Mouse (Mus musculus): ENCODE measurements around the gene Vmn1r214. TPM values are rescaled to one million over a fixed set of nuclear protein-coding genes. Genes with fewer than 3 reads are reported as not detected.

Vmn1r214 gene
- not detected in 2 replicates for polyA plus RNA-seq (2012; ENCODE audit: insufficient read depth, insufficient read length, missing spikeins)

DNA sequence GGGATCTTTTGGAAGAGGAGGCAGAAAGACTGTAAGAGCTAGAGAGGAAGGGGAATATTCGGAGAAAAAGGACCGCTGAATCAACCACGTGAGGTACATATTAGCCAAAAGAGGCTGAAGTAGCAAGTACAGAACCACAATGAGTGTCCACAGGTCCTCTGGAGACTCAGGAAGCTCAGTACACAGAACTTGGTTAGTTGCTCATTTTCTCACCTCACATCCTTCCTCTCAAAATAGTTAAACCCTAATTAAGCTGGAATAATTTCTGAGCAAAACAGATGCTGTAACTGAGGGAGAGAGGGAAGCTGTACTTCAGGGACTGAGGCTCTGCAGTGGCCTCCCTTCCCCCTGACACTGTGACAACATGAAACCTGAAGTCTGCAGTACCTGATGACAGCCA lies at the start of gene Vmn1r214:
Gene Vmn1r214 (plus strand): TSS at position 301 of the 400 bp plus-strand sequence.
- Histone ChIP-seq H3K4me1 (ENCODE audit: control insufficient read depth, insufficient read depth, insufficient read length, low read length) (no peaks in the 10 kb centered on the region), H3K4me3 (ENCODE audit: insufficient read depth, low read depth, low read length) (no peak within 1 kb of the TSS), H3K27ac (replicated peaks; ENCODE audit: low read depth, low read length) (no peak within 1 kb of the TSS)

DNA sequence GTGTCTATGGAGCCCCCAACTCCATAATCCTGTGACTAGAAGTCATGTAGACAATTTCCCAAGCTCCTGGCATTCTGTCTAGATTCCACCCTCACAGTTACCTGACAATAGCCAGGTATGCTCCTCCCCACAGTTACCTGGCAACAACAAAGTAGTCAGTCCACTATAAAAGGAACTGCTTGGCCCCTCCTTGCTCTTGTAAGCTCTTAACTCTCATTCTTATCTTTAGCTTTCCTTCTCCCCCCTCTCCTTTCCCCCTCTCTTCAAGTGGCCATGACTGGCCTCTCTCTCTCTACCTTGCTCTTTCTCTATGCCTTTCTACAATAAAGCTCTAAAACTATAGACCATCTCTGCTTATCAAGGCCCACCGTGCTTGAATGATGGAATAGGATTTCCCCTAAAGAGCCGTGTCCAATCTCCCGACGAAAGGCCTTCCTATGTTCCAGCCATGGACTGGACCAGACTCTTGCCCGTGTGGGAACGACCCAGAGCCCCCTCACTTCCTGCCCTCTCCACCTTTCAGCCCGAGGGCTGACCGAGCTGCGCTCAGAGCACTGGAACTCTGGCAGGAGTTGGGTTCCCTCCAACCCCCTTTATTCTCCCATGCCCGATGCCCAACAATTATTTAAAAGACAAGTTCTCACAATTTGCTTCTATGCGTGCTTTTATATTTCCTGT lies 39.9 kb upstream of the Vmn1r214 start:
- Histone ChIP-seq H3K4me1 (ENCODE audit: control insufficient read depth, insufficient read depth, insufficient read length, low read length) (no peaks in the 10 kb centered on the region), H3K4me3 (ENCODE audit: insufficient read depth, low read depth, low read length) (no peak overlapping the region), H3K27ac (replicated peaks; ENCODE audit: low read depth, low read length) (no peak overlapping the region)

DNA sequence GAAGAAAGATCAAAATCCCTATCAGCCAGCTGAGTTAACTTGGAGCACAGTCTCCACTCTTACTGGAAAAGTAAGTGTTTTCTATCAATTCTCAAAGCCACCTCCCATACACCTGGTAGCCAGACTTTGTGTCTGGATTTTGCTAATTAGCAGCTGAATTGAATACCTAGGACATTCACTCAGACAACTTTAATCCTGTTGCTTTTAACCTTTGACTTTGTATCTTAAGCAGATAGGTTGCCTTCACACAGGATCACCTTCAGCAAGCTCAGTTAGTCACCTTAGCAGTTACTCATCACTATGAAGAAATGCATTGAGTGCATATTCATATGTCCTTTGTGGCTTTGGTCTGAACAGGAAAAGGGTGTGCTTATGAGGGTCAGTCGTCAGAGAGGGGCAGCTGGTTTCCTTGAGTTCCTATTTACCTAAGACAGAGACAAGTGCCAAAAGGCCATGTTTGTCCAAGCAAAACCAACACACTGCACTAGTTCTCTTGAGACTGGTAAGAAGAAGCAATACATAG lies 38.0 kb upstream of the Vmn1r214 start:
- H3K4me3 ChIP-seq (ENCODE audit: insufficient read depth, low read depth, low read length) = no peak overlapping the region
- H3K4me1 ChIP-seq (ENCODE audit: control insufficient read depth, insufficient read depth, insufficient read length, low read length) = no peaks in the 10 kb centered on the region
- no peak overlapping the region for H3K27ac ChIP-seq (replicated peaks; ENCODE audit: low read depth, low read length)

DNA sequence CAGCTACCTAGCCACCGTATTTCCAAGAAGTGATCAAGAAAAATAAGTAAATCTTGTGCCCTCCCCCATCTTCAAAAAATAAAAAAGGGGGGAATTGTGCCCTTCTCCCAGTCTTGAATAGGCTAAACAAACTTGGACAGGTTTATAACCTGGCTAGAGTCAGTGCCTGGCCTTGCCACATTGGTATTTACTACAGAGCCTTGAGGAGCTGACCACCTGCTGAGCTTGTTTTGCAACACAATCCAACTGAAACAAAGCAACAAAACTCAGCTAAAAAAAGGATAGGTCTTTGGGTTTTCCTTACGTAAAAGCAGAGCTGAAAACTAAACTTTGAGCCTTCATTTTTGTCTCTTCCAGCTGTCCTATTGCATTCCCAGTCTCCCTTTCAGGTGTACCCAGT lies 37.5 kb upstream of the Vmn1r214 start:
- no peak overlapping the region for H3K4me3 ChIP-seq (ENCODE audit: insufficient read depth, low read depth, low read length)
- no peak overlapping the region for H3K27ac ChIP-seq (replicated peaks; ENCODE audit: low read depth, low read length)
- no peaks in the 10 kb centered on the region for H3K4me1 ChIP-seq (ENCODE audit: control insufficient read depth, insufficient read depth, insufficient read length, low read length)

DNA sequence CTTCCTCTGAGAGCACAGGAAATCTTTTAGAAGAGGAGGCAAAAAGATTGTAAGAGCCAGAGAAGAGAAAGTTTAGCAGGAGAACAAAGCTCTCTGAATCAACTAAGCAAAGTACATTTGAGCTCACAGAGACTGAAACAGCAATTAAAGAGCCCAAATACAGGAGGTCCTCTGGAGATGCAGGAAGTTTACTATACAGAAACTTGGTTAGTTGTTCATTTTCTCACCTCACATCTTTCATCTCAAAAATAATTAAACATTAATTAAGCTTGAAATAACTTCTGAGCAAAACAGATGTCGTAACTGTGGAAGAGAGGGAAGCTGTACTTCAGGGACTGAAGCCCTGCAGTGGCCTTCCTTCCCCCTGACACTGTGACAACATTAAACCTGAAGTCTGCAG lies 22.9 kb upstream of the Vmn1r214 start, which contains the start of gene Vmn1r213:
Gene Vmn1r213 (plus strand): TSS at position 301 of the 400 bp plus-strand sequence.
- no peaks in the 10 kb centered on the region for H3K4me1 ChIP-seq (ENCODE audit: control insufficient read depth, insufficient read depth, insufficient read length, low read length)
- no peak within 1 kb of the TSS for H3K4me3 ChIP-seq (ENCODE audit: insufficient read depth, low read depth, low read length)
- no peak within 1 kb of the TSS for H3K27ac ChIP-seq (replicated peaks; ENCODE audit: low read depth, low read length)

DNA sequence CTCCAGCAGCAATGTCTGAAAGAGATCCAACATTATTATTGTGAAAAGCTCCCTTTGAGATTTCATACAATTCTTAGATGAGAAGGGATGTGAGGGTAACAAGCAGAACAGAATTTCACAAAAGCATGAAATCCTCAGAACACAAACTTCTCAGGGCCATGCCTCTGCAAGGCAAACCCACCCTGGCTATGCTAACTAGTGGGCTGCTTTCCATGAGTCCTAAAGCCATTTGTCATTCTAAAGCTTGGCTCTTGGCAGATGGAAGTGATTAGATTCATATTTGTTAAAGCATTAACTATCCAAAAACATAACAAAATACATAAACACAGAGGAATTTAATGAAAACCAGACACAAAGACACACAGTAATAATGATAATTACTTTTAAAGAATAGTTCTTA lies 12.1 kb upstream of the Vmn1r214 start:
- Histone ChIP-seq H3K4me3 (ENCODE audit: insufficient read depth, low read depth, low read length) (no peak overlapping the region), H3K4me1 (ENCODE audit: control insufficient read depth, insufficient read depth, insufficient read length, low read length) (no peaks in the 10 kb centered on the region), H3K27ac (replicated peaks; ENCODE audit: low read depth, low read length) (no peak overlapping the region)

DNA sequence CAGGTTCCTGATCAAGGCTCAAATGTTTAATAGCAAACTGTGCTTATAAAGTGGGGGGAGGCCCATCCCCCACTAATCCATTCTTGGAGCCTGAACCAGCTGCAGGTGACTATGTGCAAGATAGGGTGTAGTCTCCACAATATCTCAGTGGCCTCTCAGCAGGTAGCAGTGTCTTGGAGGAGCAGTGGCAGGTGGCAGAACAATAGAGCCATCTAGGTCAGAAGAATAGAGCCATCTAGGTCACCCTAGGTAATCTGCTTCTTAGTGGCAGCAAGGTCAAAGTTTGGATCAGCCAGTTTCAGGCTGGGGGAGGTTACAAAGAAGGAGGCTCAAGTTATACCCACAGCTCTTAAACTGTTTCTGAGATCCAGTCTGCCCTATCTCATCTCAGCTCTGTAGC lies 5.4 kb upstream of the Vmn1r214 start:
- no peak overlapping the region for H3K27ac ChIP-seq (replicated peaks; ENCODE audit: low read depth, low read length)
- H3K4me3 ChIP-seq (ENCODE audit: insufficient read depth, low read depth, low read length) = no peak overlapping the region
- H3K4me1 ChIP-seq (ENCODE audit: control insufficient read depth, insufficient read depth, insufficient read length, low read length) = no peaks in the 10 kb centered on the region

DNA sequence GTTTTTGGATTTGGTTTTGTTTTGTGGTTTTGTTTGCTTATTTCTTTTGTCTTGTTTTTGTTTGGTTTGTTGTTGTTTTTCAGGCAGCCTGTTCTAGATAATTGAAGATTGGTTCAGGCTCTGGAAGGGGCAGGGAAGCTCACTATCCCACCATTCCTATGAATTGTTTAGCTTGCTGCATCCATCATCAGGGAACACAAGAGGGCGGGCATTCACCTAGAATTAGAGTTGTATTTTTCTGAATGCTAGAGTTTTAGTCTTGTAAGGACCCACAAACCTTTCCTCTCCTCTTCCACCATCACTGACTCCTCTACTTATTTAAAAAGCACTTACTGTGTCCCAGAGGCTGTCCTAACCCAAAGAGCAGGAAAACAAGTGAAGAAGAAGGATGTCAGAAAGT lies 27.6 kb downstream of the Vmn1r214 start:
- H3K4me1 ChIP-seq (ENCODE audit: control insufficient read depth, insufficient read depth, insufficient read length, low read length) = no peaks in the 10 kb centered on the region
- H3K4me3 ChIP-seq (ENCODE audit: insufficient read depth, low read depth, low read length) = no peak overlapping the region
- no peak overlapping the region for H3K27ac ChIP-seq (replicated peaks; ENCODE audit: low read depth, low read length)

DNA sequence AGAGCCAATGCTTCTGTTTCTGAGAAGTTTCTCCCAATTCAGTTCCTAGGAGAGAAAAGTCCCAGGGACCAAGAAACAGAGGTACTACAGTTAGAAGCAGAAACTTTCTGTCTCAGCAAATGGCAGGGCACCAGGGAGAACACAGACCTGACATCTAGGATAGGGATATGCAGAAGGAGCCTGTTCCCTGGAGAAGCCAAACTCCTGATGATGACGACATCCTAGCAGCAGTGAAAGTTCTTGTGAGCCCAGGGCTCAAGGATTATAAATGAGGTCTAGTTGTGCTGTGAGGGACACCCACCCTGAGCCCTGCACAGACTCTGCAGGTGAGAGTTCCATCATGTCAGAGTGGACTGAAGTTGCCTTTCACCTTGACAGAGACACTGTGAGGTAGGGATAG lies 37.5 kb downstream of the Vmn1r214 start, which contains the start of gene Vmn1r215:
Gene Vmn1r215 (plus strand): TSS at position 301 of the 400 bp plus-strand sequence.
- H3K27ac ChIP-seq (replicated peaks; ENCODE audit: low read depth, low read length) = no peak within 1 kb of the TSS
- H3K4me3 ChIP-seq (ENCODE audit: insufficient read depth, low read depth, low read length) = no peak within 1 kb of the TSS
- no peaks in the 10 kb centered on the region for H3K4me1 ChIP-seq (ENCODE audit: control insufficient read depth, insufficient read depth, insufficient read length, low read length)

DNA sequence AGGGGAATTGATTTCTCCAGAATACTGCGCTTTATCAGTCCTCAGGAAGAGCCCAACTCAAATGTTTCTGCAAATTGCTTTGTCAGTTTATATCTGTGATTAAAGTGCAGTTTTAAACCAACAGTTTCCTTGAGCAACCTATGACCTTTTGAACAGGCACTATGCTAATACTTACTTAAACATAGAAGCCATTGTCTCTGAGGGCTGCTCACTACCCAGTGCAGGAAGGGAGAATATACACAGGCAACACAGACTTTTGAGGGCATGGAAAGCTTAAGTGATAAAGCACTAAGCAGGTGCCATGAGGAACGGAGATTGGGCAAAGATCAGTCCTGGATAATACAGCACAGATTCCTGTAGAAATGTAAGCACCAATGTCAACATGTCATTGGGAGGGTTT lies 39.1 kb downstream of the Vmn1r214 start:
- Histone ChIP-seq H3K27ac (replicated peaks; ENCODE audit: low read depth, low read length) (no peak overlapping the region), H3K4me1 (ENCODE audit: control insufficient read depth, insufficient read depth, insufficient read length, low read length) (no peaks in the 10 kb centered on the region), H3K4me3 (ENCODE audit: insufficient read depth, low read depth, low read length) (no peak overlapping the region)

Other genes with a start within 250 kb of the Vmn1r214 start
- not detected in 2 replicates for gene Vmn1r209, start 220.7 kb upstream of the Vmn1r214 start, polyA plus RNA-seq (2012; ENCODE audit: insufficient read depth, insufficient read length, missing spikeins)
- not detected in 2 replicates for gene Vmn1r210, start 199.1 kb upstream of the Vmn1r214 start, polyA plus RNA-seq (2012; ENCODE audit: insufficient read depth, insufficient read length, missing spikeins)
- not detected in 2 replicates for gene Vmn1r211, start 172.9 kb upstream of the Vmn1r214 start, polyA plus RNA-seq (2012; ENCODE audit: insufficient read depth, insufficient read length, missing spikeins)
- not detected in 2 replicates for gene Vmn1r212, start 146.2 kb upstream of the Vmn1r214 start, polyA plus RNA-seq (2012; ENCODE audit: insufficient read depth, insufficient read length, missing spikeins)
- not detected in 2 replicates for gene Vmn1r213, start 22.8 kb upstream of the Vmn1r214 start, polyA plus RNA-seq (2012; ENCODE audit: insufficient read depth, insufficient read length, missing spikeins)
- gene Vmn1r215, start 37.6 kb downstream of the Vmn1r214 start, polyA plus RNA-seq (2012; ENCODE audit: insufficient read depth, insufficient read length, missing spikeins) = not detected in 2 replicates
- not detected in 2 replicates for gene Vmn1r217, start 87.8 kb downstream of the Vmn1r214 start, polyA plus RNA-seq (2012; ENCODE audit: insufficient read depth, insufficient read length, missing spikeins)
- not detected in 2 replicates for gene Vmn1r218, start 102.7 kb downstream of the Vmn1r214 start, polyA plus RNA-seq (2012; ENCODE audit: insufficient read depth, insufficient read length, missing spikeins)
- gene Vmn1r219, start 128.9 kb downstream of the Vmn1r214 start, polyA plus RNA-seq (2012; ENCODE audit: insufficient read depth, insufficient read length, missing spikeins) = not detected in 2 replicates
- not detected in 2 replicates for gene Vmn1r220, start 157.6 kb downstream of the Vmn1r214 start, polyA plus RNA-seq (2012; ENCODE audit: insufficient read depth, insufficient read length, missing spikeins)
- not detected in 2 replicates for gene Vmn1r221, start 183.7 kb downstream of the Vmn1r214 start, polyA plus RNA-seq (2012; ENCODE audit: insufficient read depth, insufficient read length, missing spikeins)
- gene Vmn1r222, start 205.5 kb downstream of the Vmn1r214 start, polyA plus RNA-seq (2012; ENCODE audit: insufficient read depth, insufficient read length, missing spikeins) = not detected in 2 replicates
- not detected in 2 replicates for gene Vmn1r223, start 216.7 kb downstream of the Vmn1r214 start, polyA plus RNA-seq (2012; ENCODE audit: insufficient read depth, insufficient read length, missing spikeins)

Measured in brown adipose tissue, adult 24 weeks (tissue).